Mouse (Mus musculus) liver, postnatal 0 days (tissue): Measurements from ENCODE around the gene Adipoq.

ENCODE experiments used
- CTCF ChIP-seq: sonication (generic); IDR thresholded peaks from 2 replicates; pipeline ENCODE4 v1.5.1; 2016; ENCODE audit warnings: antibody characterized with exemption, low read depth
- EP300 ChIP-seq: IDR thresholded peaks from 2 replicates; pipeline ENCODE4 v1.6.1; 2016; ENCODE audit warnings: antibody characterized with exemption, low read depth, mild to moderate bottlenecking

- TF ChIP-seq EP300 (peak; percentile 64; the same call in 1 of the 2 replicates), CTCF (no peak)
Observed at GRCm38 (mm10) chr16:23144326-23144725, 2.0 kb upstream of the Adipoq start.
